Mouse (Mus musculus): ENCODE measurements around the gene 5031410I06Rik.
"Not testable (repeated sequence)": the region's sequence is repeated elsewhere in the genome, so short reads cannot be mapped to it uniquely, and the experiment has no call there.

Gene 5031410I06Rik

DNA sequence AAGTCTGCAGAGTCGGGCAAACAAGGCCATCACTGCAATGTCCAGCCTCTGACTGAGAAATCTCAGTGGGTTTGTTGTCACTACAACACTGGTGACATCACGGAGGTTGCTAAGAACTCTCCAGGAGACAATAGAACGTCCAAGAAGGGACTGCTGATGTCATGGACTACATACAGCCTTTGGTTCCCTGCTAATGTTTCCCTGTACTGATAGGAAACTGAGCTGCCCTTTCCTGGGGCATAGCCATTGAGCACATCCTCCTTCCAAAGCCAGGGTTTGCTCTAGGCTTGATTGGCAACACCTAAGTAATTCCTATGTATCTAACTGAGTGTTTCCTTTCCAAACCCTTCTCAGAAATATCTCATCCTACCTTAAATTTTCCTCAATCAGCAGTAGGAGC is at the start of gene 5031410I06Rik:
Gene 5031410I06Rik (minus strand): TSS at position 101 of the 400 bp plus-strand sequence.
- DNase-seq (ENCODE audit: low read depth), result not testable (repeated sequence)

DNA sequence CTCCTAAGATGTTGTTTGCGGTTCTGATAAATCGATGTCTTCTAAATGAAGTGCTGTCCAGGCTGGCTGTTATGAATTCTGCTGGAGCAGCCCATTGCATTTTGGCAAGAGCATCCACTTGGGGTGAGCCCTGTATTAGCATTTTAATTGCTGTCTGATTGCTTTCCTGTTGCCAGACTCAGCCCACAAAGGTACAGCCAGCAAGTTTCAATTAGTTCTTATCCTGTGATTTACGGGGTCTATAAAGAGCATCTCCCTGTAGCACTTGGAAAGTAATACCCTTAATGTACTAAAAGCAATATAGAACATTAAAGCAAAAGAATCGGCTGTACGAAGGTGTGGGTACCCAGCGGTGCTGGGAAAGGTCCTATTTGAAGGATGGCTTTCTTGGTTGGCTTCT is 37.7 kb upstream of the 5031410I06Rik start:
- no peak for DNase-seq (ENCODE audit: low read depth)

DNA sequence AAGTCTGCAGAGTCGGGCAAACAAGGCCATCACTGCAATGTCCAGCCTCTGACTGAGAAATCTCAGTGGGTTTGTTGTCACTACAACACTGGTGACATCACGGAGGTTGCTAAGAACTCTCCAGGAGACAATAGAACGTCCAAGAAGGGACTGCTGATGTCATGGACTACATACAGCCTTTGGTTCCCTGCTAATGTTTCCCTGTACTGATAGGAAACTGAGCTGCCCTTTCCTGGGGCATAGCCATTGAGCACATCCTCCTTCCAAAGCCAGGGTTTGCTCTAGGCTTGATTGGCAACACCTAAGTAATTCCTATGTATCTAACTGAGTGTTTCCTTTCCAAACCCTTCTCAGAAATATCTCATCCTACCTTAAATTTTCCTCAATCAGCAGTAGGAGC is 16.2 kb upstream of the 5031410I06Rik start, which contains the start of gene Gm10220:
Gene Gm10220 (minus strand): TSS at position 101 of the 400 bp plus-strand sequence.
- not testable (repeated sequence) for DNase-seq (ENCODE audit: low read depth)

DNA sequence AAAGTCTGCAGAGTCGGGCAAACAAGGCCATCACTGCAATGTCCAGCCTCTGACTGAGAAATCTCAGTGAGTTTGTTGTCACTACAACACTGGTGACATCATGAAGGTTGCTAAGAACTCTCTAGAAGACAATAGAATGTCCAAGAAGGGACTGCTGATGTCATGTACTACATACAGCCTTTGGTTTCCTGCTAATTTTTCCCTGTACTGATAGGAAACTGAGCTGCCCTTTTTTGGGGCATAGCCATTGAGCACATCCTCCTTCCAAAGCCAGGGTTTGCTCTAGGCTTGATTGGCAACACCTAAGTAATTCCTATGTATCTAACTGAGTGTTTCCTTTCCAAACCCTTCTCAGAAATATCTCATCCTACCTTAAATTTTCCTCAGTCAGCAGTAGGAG is 16.0 kb downstream of the 5031410I06Rik start, which contains the start of gene Gm10471:
Gene Gm10471 (minus strand): TSS at position 101 of the 400 bp plus-strand sequence.
- not testable (repeated sequence) for DNase-seq (ENCODE audit: low read depth)

DNA sequence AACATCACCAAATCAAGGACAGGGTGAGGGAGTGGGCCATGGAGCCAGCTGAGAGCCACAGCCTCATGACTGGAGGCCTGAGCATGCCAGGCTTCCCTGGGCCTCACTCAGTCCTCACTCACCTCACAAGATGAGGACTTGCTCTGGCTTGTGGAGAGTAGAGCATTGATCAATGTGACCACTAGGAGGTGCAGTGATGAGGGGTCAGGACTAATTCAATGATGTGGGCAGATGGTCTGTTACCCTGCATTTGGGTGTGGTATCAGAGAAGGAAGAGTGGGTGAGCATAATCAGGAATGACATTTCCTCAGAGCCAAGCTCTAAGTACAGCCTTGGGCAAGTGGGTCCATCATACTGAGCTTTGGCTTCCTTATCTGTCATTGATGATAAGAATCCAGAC is 26.1 kb downstream of the 5031410I06Rik start:
- DNase-seq (ENCODE audit: low read depth), result not testable (repeated sequence)

DNA sequence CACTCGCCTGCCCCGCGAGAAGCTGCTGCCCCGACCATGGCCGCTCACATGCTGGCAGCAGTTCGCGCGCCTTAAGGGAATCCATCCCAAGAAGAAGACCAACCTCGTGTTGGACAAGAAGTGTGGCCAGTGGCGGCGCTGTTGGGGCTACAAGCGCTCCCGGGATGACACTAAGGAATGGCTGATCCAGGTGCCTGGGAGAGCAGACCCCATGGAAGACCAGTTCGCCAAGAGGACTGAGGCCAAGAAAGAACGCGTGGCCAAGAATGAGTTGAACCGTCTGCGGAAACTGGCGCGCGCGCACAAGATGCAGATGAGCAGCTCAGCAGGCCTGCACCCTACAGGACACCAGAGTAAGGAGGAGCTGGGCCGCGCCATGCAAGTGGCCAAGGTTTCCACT is 34.4 kb downstream of the 5031410I06Rik start:
- no peak for DNase-seq (ENCODE audit: low read depth)

DNA sequence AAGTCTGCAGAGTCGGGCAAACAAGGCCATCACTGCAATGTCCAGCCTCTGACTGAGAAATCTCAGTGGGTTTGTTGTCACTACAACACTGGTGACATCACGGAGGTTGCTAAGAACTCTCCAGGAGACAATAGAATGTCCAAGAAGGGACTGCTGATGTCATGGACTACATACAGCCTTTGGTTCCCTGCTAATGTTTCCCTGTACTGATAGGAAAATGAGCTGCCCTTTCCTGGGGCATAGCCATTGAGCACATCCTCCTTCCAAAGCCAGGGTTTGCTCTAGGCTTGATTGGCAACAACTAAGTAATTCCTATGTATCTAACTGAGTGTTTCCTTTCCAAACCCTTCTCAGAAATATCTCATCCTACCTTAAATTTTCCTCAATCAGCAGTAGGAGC is 46.7 kb downstream of the 5031410I06Rik start, which contains the start of gene Gm7347:
Gene Gm7347 (minus strand): TSS at position 101 of the 400 bp plus-strand sequence.
- DNase-seq (ENCODE audit: low read depth), result not testable (repeated sequence)
